22 mouse cellular contexts compared by ENCODE assay signal in the genomic region with DNA sequence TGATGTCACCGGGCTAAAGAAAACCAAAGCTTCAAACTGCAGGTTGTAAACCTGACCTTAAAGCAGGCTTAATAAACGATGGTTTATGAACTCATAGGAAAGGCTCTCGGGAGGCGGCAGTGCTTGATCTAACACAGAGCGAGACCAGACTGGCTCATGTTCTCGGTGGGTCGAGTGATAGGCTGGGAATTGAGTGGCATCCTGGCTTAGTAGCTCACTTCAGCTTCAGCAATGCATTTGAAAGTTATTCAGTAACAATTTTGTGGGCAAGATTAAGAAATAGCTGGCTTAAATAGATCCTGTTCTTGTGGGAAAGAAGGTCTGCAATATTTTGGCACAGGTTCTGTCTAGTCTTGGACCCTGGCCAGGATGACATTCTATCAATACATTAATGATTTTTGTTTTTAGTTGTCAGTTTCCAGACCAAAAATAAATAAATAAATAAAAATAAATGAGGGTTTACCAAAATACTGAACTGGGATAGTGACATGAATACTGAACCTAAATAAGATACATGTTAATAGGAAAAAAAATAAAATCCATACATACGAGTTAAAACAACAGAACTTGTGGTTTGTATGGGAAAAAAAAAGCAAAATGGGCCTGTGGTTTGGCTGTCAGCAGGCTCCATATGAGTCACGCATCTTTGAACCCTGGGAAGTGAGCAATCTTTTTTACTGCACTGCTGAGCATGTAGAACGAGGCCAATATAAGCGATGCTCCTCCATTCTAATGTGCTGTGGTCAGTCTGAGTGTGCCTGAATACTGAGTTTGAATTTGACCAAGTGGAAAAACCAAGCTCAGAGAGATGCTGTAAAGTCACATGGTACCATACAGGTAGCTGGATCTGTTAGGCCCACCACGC.
DNase-seq lines count a peak whose midpoint lies in the region; ATAC-seq and TF ChIP-seq lines count a peak whose summit lies in the region.
"Had no signal": no experiment of that assay in that cellular context is flagged by ENCODE, and none has a peak within 500 bp of the region (broad histone marks: within the 10 kb centered on the region; RNA-seq: fewer than 3 reads in every experiment).

No protein-coding gene starts in this region.

- ATAC-seq in embryonic facial prominence, embryonic 13.5 days (ENCODE audit: insufficient number of reproducible peaks, insufficient read depth, low FRiP score, low TSS enrichment, low read depth), result 0 out of 2 replicates have a peak, but pooled peaks have one; percentile 43
- ATAC-seq in lung, embryonic 14.5 days (ENCODE audit: insufficient read depth), result peak; percentile 14; the same call in 1 of the 2 replicates
- ATAC-seq in granulocyte monocyte progenitor cell, adult 5-6 weeks (replicated peaks; ENCODE audit: poor library complexity, severe bottlenecking), result peak; percentile 50; the same call in 1 of the 2 replicates
- ATAC-seq: lung, postnatal 0 days had no signal

- no peak for DNase-seq in embryonic facial prominence, embryonic 10.5 days (ENCODE audit: low spot score)
- DNase-seq in lung, embryonic 14.5 days, result peak; percentile 29
- no peak for DNase-seq in lung, postnatal 36 days
- DNase-seq in cerebellum, postnatal 4 days (ENCODE audit: low spot score in 2 of 2), result no peak
- DNase-seq in thymus, adult 18-20 months, result no peak
- DNase-seq in adrenal gland, adult 18-20 months (ENCODE audit: low spot score in 2 of 2), result no peak
- DNase-seq: adrenal gland, adult 8-10 months; cerebellum, adult 11-12 months; cerebellum, postnatal 25 days; heart, postnatal 14 days; kidney, adult 18-20 months; right cerebral cortex, postnatal 14 days; thymus, postnatal 14 days had no signal

- no peaks in the 10 kb centered on the region for H3K36me3 ChIP-seq in embryonic facial prominence, embryonic 13.5 days
- no peaks in the 10 kb centered on the region for H3K36me3 ChIP-seq in embryonic facial prominence, embryonic 10.5 days (replicated peaks)
- H3K36me3 ChIP-seq in lung, embryonic 14.5 days (ENCODE audit: insufficient read depth), result no peaks in the 10 kb centered on the region
- H3K36me3 ChIP-seq: forebrain, embryonic 10.5 days; hindbrain, embryonic 13.5 days; stomach, embryonic 15.5 days had no signal

- H3K9ac ChIP-seq in embryonic facial prominence, embryonic 13.5 days, result no peak overlapping the region
- no peak overlapping the region for H3K9ac ChIP-seq in lung, embryonic 14.5 days
- H3K9ac ChIP-seq: hindbrain, embryonic 13.5 days; liver, embryonic 14.5 days; stomach, embryonic 15.5 days had no signal

- H3K9me3 ChIP-seq in embryonic facial prominence, embryonic 13.5 days, result no peaks in the 10 kb centered on the region
- H3K9me3 ChIP-seq in embryonic facial prominence, embryonic 10.5 days, result no peaks in the 10 kb centered on the region
- H3K9me3 ChIP-seq in lung, embryonic 14.5 days (ENCODE audit: low read depth, low read length), result no peaks in the 10 kb centered on the region
- H3K9me3 ChIP-seq: forebrain, embryonic 10.5 days; hindbrain, embryonic 13.5 days; megakaryocyte, embryonic 14.5 days; stomach, embryonic 15.5 days had no signal

- H3K27ac ChIP-seq in embryonic facial prominence, embryonic 13.5 days, result peak overlapping the region; percentile 60; the same call in 1 of the 2 replicates
- no peak overlapping the region for H3K27ac ChIP-seq in embryonic facial prominence, embryonic 10.5 days (replicated peaks)
- no peak overlapping the region for H3K27ac ChIP-seq in lung, embryonic 14.5 days (ENCODE audit: low read depth)
- H3K27ac ChIP-seq: forebrain, embryonic 10.5 days; hindbrain, embryonic 13.5 days; liver, embryonic 14.5 days; stomach, embryonic 15.5 days had no signal

- TF ChIP-seq CTCF in lung, embryonic 14.5 days (IDR thresholded peaks at IDR 0.05; ENCODE audit: low read depth), result no peak

- no peaks in the 10 kb centered on the region for H3K27me3 ChIP-seq in embryonic facial prominence, embryonic 13.5 days
- H3K27me3 ChIP-seq in embryonic facial prominence, embryonic 10.5 days (replicated peaks; ENCODE audit: low read depth, poor library complexity, severe bottlenecking), result peaks cover 24% of the 10 kb centered on the region
- no peaks in the 10 kb centered on the region for H3K27me3 ChIP-seq in lung, embryonic 14.5 days (ENCODE audit: insufficient read depth, low read length)
- H3K27me3 ChIP-seq: megakaryocyte, embryonic 14.5 days; stomach, embryonic 15.5 days had no signal

- H3K4me1 ChIP-seq in embryonic facial prominence, embryonic 13.5 days, result peaks cover 25% of the 10 kb centered on the region
- peaks cover 9% of the 10 kb centered on the region for H3K4me1 ChIP-seq in embryonic facial prominence, embryonic 10.5 days
- H3K4me1 ChIP-seq in lung, embryonic 14.5 days (ENCODE audit: insufficient read depth), result no peaks in the 10 kb centered on the region
- H3K4me1 ChIP-seq: megakaryocyte, embryonic 14.5 days; stomach, embryonic 15.5 days had no signal

- 49% methylated on average over 12 of the region's 12 CpGs for WGBS in embryonic facial prominence, embryonic 13.5 days
- 82% methylated on average over 12 of the region's 12 CpGs for WGBS in embryonic facial prominence, embryonic 10.5 days
- 52% methylated on average over 12 of the region's 12 CpGs for WGBS in lung, embryonic 14.5 days

- no peak overlapping the region for H3K4me3 ChIP-seq in embryonic facial prominence, embryonic 13.5 days
- no peak overlapping the region for H3K4me3 ChIP-seq in embryonic facial prominence, embryonic 10.5 days
- H3K4me3 ChIP-seq in lung, embryonic 14.5 days (ENCODE audit: low read depth, low read length), result no peak overlapping the region
- H3K4me3 ChIP-seq: forebrain, embryonic 10.5 days; hindbrain, embryonic 13.5 days; megakaryocyte, embryonic 14.5 days; stomach, embryonic 15.5 days had no signal

- no peak overlapping the region for H3K4me2 ChIP-seq in embryonic facial prominence, embryonic 13.5 days
- H3K4me2 ChIP-seq in lung, embryonic 14.5 days, result no peak overlapping the region
- H3K4me2 ChIP-seq: heart, embryonic 11.5 days; hindbrain, embryonic 13.5 days; stomach, embryonic 15.5 days had no signal
